Comparison of ENCODE assay signal across 7 mouse cellular contexts in the genomic region with DNA sequence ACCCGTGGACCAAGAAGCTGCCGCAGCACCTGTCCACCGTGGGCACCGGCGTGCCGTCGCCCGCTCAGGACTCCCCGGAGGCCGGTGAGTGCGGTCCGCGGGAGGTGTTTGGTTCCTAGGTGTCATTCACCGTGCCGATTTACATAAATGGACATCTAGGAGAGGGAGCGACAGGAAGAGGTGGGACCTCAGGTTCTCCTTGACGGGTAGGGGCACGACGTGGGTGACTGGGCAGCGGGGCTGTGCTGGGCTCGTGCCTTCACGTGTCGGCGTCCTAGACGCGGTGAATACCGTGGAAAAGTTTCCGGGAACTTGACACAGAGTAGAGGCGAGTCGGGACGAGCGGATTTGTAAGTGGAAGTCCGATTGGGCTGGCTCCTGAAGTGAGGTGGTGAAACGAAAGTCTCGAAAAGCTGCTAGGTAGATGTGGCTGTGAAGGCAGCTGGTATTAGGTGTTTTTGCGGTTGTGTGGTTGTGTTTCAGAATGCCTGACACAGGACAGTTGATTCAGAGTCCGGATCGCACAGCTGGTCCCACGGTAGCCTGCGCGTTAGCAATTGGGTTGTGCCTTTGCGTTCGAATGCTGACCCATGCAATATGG. TPM values are rescaled to one million over a fixed set of nuclear protein-coding genes. Genes with fewer than 3 reads are reported as not detected.
DNase-seq lines count a peak whose midpoint lies in the region; ATAC-seq lines count a peak whose summit lies in the region.

No protein-coding gene starts in this region.

- DNase-seq in NIH3T3 (ENCODE audit: low read depth): peak; percentile 44
- peak; percentile 51 for DNase-seq in c-Kit-positive CD71-positive TER-119-negative erythroid progenitor cells, embryonic 14.5 days (ENCODE audit: low read depth)
- DNase-seq in heart, postnatal 36 days: peak; percentile 60 to 71
- peak; percentile 54 for DNase-seq in large intestine, adult 2 months (ENCODE audit: low read depth, low spot score)
- peak; percentile 69 for DNase-seq in lung, postnatal 36 days
- peak; percentile 58 for DNase-seq in retina, embryonic 14.5 days (ENCODE audit: low spot score)

- intact Hi-C loops in heart, postnatal 36 days (cut with DNase I): loop anchor here (2.0 kb wide), 1 partner anchor 134 kb away; no protein-coding TSS in a partner anchor

- WGBS in forebrain, embryonic 13.5 days: under 1% methylated on average over 43 of the region's 43 CpGs
- under 1% methylated on average over 43 of the region's 43 CpGs for WGBS in large intestine, adult 2 months

- H3K36me3 ChIP-seq in forebrain, embryonic 13.5 days (ENCODE audit: poor library complexity, severe bottlenecking): no peaks in the 10 kb centered on the region

- peaks cover 26% of the 10 kb centered on the region for H3K27me3 ChIP-seq in forebrain, embryonic 13.5 days

- H3K9me3 ChIP-seq in forebrain, embryonic 13.5 days (replicated peaks): no peaks in the 10 kb centered on the region

- H3K4me1 ChIP-seq in forebrain, embryonic 13.5 days: peaks cover 13% of the 10 kb centered on the region

- peak overlapping the region; percentile 73 for H3K4me3 ChIP-seq in forebrain, embryonic 13.5 days

- H3K4me2 ChIP-seq in forebrain, embryonic 13.5 days: peak overlapping the region; percentile 99

- peak; percentile 0; the same call in 1 of the 2 replicates for ATAC-seq in forebrain, embryonic 13.5 days

- H3K27ac ChIP-seq in forebrain, embryonic 13.5 days: no peak overlapping the region

- peak overlapping the region; percentile 78 for H3K9ac ChIP-seq in forebrain, embryonic 13.5 days

RNA-seq across cellular contexts. Expression of a gene that starts 1.1 kb away (rescaled TPM):
- polyA plus RNA-seq in forebrain, embryonic 13.5 days (2015; fragmentation: Nextera tagmentation; extraction: Ambion mirVana): 2.4 and 2.6 TPM in 2 replicates
- total RNA-seq in heart, postnatal 36 days (2021): 10 to 100 TPM; 67.6 to 68.4 TPM
- 13.5 and 22.2 TPM in 2 replicates for polyA plus RNA-seq in large intestine, adult 2 months (2012; rRNA removed)

RNA-seq across cellular contexts. Expression of a gene that starts 48.4 kb away (rescaled TPM):
- 0.14 and 0.38 TPM in 2 replicates for polyA plus RNA-seq in forebrain, embryonic 13.5 days (2015; fragmentation: Nextera tagmentation; extraction: Ambion mirVana)
- total RNA-seq in heart, postnatal 36 days (2021): not detected
- not detected in 2 replicates for polyA plus RNA-seq in large intestine, adult 2 months (2012; rRNA removed)
